Mouse (Mus musculus) retina, postnatal 7 days (tissue): ENCODE data around the gene Senp2.

Experiments used
- DNase-seq: peaks from one replicate; pipeline ENCODE4 v3.0.0-alpha.2; 2012; ENCODE audit warnings: low read depth, low spot score

The Senp2 gene

GRCm38 (mm10) chr16:22022122-22022521 lies 12.8 kb downstream of the Senp2 start:
- no peak for DNase-seq

- DNase-seq = no peak
These were observed 18.2 kb downstream of the Senp2 start for GRCm38 (mm10) chr16:22027474-22027873.

- DNase-seq = no peak
These were observed 29.3 kb downstream of the Senp2 start for GRCm38 (mm10) chr16:22038554-22038953.

- no peak for DNase-seq
These were observed 30.7 kb downstream of the Senp2 start for GRCm38 (mm10) chr16:22039978-22040377.

GRCm38 (mm10) chr16:22043830-22044229 lies 34.5 kb downstream of the Senp2 start:
- DNase-seq = no peak

GRCm38 (mm10) chr16:22045930-22046329 lies 36.6 kb downstream of the Senp2 start:
- no peak for DNase-seq

- DNase-seq = no peak
These were observed 37.6 kb downstream of the Senp2 start for GRCm38 (mm10) chr16:22046739-22047366.

GRCm38 (mm10) chr16:22053411-22053810 lies 44.1 kb downstream of the Senp2 start:
- DNase-seq = no peak

GRCm38 (mm10) chr16:22057498-22057897 lies 48.2 kb downstream of the Senp2 start:
- DNase-seq = no peak

GRCm38 (mm10) chr16:22058871-22059270 lies 49.6 kb downstream of the Senp2 start:
- DNase-seq = no peak

GRCm38 (mm10) chr16:22060416-22060815 lies 51.1 kb downstream of the Senp2 start:
- DNase-seq = no peak

- DNase-seq = no peak
These were observed 52.4 kb downstream of the Senp2 start for GRCm38 (mm10) chr16:22061555-22062160.

GRCm38 (mm10) chr16:22062284-22062683 lies 53.0 kb downstream of the Senp2 start:
- no peak for DNase-seq

GRCm38 (mm10) chr16:22065536-22065935 lies 56.3 kb downstream of the Senp2 start:
- DNase-seq = no peak

- no peak for DNase-seq
These were observed 58.1 kb downstream of the Senp2 start for GRCm38 (mm10) chr16:22067406-22067805.

GRCm38 (mm10) chr16:22071361-22071760 lies 62.1 kb downstream of the Senp2 start:
- no peak for DNase-seq

- no peak for DNase-seq
These were observed 65.8 kb downstream of the Senp2 start for GRCm38 (mm10) chr16:22075067-22075466.

GRCm38 (mm10) chr16:22075829-22076619 lies 66.7 kb downstream of the Senp2 start:
- DNase-seq = no peak

- no peak for DNase-seq
These were observed 67.3 kb downstream of the Senp2 start for GRCm38 (mm10) chr16:22076620-22076941.

- no peak for DNase-seq
These were observed 70.9 kb downstream of the Senp2 start for GRCm38 (mm10) chr16:22080125-22080710.

- no peak for DNase-seq
These were observed 76.1 kb downstream of the Senp2 start for GRCm38 (mm10) chr16:22085411-22085810.

GRCm38 (mm10) chr16:22091255-22091783 lies 82.0 kb downstream of the Senp2 start:
- DNase-seq = no peak
